Mouse (Mus musculus): ENCODE results near the gene 4930590J08Rik. TPM values are rescaled to one million over a fixed set of nuclear protein-coding genes. Genes with fewer than 3 reads are reported as not detected.

4930590J08Rik gene
- polyA plus RNA-seq, 1 experiment = not detected

DNA sequence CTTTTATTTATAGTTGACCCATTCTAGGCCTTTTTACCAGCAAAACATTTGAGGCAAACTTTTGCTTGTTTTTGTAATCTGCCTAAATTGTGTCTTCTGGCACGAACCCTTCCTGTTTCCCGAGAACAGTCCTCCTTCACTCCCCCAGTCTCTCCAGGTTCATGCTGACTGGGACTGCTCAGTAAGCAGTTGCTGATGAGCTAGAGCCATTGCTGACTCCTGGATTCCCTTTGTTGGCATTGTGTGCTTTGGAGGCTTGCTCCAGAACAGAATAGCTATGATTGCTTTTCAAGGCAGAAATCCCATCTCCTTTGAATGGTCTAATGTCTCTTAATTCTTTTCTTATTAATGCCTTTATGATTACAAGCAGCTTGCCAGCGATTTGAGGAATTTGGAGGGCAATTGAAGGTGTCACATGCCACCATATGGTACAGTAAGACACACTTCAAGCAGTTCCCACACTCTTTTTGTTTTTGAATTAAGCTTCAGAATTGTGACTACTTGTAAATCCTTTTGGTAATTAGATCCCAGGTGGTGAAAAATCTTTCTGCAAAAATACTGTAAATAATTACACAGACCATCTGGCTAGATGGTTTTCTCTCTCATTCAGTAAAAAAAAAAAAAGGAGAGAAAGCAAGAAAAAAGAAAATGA lies 13.2 kb upstream of the 4930590J08Rik start:
- TF ChIP-seq CTCF (IDR thresholded peaks at IDR 0.05; ENCODE audit: insufficient read depth, low read depth, low read length) (no peak), POLR2A (IDR thresholded peaks at IDR 0.05; ENCODE audit: insufficient read depth, low read depth, low read length) (no peak)
- WGBS = 61% methylated on average over 3 of the region's 3 CpGs
- Histone ChIP-seq H3K4me3 (ENCODE audit: insufficient read depth, low read depth, low read length) (no peak overlapping the region), H3K4me1 (ENCODE audit: control insufficient read depth, insufficient read depth, low read length) (peaks cover 3% of the 10 kb centered on the region; the same call in 1 of the 2 replicates), H3K27ac (ENCODE audit: insufficient read depth, low read depth, low read length) (no peak overlapping the region)

DNA sequence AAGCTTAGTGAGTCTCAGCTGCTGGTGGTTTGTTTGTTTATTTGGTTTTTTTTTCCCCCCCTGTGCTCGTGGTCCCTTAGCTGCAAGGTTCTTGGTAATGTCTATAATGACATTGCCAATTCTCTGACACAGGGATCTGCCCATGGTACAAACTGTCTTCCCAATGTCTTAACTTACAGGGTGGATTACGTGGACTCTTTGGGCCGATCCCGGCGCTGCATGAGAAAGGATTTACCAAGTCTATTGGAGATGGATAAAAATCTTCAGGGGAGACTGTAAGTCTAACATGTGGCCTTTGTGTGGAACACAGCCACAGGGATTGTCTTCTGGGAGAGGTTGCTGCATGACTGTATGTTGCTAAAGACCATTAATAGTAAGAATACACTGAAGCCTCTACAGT lies 12.0 kb upstream of the 4930590J08Rik start:
- H3K4me1 ChIP-seq (ENCODE audit: control insufficient read depth, insufficient read depth, low read length) = peaks cover 3% of the 10 kb centered on the region; the same call in 1 of the 2 replicates
- H3K27ac ChIP-seq (ENCODE audit: insufficient read depth, low read depth, low read length) = no peak overlapping the region
- H3K4me3 ChIP-seq (ENCODE audit: insufficient read depth, low read depth, low read length) = no peak overlapping the region
- WGBS = 94% methylated on average over 5 of the region's 5 CpGs
- TF ChIP-seq CTCF (IDR thresholded peaks at IDR 0.05; ENCODE audit: insufficient read depth, low read depth, low read length) = no peak
- no peak for TF ChIP-seq POLR2A (IDR thresholded peaks at IDR 0.05; ENCODE audit: insufficient read depth, low read depth, low read length)

DNA sequence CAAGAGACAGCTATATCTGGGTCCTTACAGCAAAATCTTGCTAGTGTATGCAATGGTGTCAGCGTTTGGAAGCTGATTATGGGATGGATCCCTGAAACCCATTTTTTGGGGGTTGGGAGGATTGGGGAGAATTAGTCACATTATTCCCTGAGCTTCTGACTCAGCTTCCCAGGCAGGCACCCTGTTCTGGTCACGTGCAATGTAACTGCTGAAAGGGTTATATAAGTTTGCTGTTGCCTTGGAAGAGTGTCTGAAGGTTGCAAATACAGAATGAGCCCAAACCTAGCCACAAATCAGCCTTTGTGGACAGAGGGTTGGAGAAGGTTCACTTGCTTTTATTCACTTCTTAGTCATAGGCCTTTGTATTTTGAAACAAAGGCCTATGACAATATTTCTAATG lies 10.8 kb upstream of the 4930590J08Rik start:
- peaks cover 3% of the 10 kb centered on the region; the same call in 1 of the 2 replicates for H3K4me1 ChIP-seq (ENCODE audit: control insufficient read depth, insufficient read depth, low read length)
- 41% methylated on average over 2 of the region's 2 CpGs for WGBS
- peak overlapping the region; percentile 31; the same call in 1 of the 2 replicates for H3K27ac ChIP-seq (ENCODE audit: insufficient read depth, low read depth, low read length)
- TF ChIP-seq POLR2A (IDR thresholded peaks at IDR 0.05; ENCODE audit: insufficient read depth, low read depth, low read length) = no peak
- H3K4me3 ChIP-seq (ENCODE audit: insufficient read depth, low read depth, low read length) = no peak overlapping the region

DNA sequence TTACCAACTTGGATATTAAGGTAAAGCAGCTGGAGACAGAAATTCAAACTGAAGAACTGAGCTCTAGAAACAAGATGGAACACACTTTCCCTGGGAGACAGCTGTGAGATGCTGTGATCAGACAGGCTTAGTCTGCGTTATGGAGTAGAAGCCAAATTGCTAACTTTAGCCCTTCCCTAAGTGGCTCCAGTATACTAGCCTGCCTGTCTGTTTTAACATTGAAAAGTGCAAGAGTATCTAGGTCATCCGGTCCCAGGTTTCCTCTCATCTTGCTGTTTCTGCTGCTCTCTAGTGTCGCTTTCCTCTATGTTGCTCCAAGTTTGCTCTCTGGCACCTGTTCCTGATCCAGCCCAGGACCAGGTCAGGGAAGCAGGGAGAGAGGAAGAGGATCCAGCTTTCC lies 5.8 kb upstream of the 4930590J08Rik start:
- Histone ChIP-seq H3K4me1 (ENCODE audit: control insufficient read depth, insufficient read depth, low read length) (peaks cover 3% of the 10 kb centered on the region; the same call in 1 of the 2 replicates), H3K27ac (ENCODE audit: insufficient read depth, low read depth, low read length) (no peak overlapping the region), H3K4me3 (ENCODE audit: insufficient read depth, low read depth, low read length) (no peak overlapping the region)
- WGBS = 80% methylated on average over 3 of the region's 3 CpGs
- TF ChIP-seq CTCF (IDR thresholded peaks at IDR 0.05; ENCODE audit: insufficient read depth, low read depth, low read length) (no peak), POLR2A (IDR thresholded peaks at IDR 0.05; ENCODE audit: insufficient read depth, low read depth, low read length) (no peak)

DNA sequence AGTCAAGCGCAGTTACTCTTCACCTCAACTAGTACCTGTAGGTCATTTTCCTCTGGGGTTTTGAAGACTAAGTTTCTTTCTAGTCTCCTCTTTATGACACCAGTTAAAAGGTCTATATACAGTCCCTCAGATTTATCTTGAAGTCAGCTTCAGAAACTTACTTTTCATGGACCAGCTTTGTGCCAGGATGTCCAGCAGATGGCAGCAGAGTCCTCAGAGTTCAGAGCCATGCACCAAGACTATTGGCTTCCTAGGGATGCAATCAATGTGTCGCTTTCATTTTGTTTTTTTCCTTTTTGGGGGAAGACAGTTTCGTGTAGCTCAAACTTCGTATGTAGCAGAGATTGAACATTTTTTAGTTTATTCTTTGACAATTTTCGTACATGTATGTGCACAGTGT lies 1.1 kb upstream of the 4930590J08Rik start:
- TF ChIP-seq POLR2A (IDR thresholded peaks at IDR 0.05; ENCODE audit: insufficient read depth, low read depth, low read length) (no peak), CTCF (IDR thresholded peaks at IDR 0.05; ENCODE audit: insufficient read depth, low read depth, low read length) (no peak)
- 25% methylated on average over 5 of the region's 5 CpGs for WGBS
- Histone ChIP-seq H3K4me3 (ENCODE audit: insufficient read depth, low read depth, low read length) (no peak overlapping the region), H3K27ac (ENCODE audit: insufficient read depth, low read depth, low read length) (no peak overlapping the region), H3K4me1 (ENCODE audit: control insufficient read depth, insufficient read depth, low read length) (no peaks in the 10 kb centered on the region)

DNA sequence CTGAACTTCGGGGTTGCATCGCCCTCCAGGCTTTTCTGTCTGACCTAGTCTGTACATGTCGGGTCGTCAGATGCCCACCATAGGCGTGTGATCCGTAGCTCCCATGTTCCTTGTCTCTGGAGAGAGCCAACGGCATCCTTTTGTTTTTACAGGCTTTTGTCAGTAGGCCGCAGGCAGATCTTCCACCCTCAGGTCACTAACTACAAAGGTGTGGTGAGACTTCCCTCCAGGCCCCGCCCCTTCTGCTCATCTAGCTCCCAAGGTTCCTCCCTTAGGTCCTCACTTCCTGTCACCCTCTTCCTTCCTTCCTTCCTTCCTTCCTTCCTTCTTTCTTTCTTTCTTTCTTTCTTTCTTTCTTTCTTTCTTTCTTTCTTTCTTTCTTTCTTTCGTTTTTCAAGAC lies 11.4 kb downstream of the 4930590J08Rik start:
- 94% methylated on average over 10 of the region's 10 CpGs for WGBS
- Histone ChIP-seq H3K4me3 (ENCODE audit: insufficient read depth, low read depth, low read length) (no peak overlapping the region), H3K27ac (ENCODE audit: insufficient read depth, low read depth, low read length) (no peak overlapping the region), H3K4me1 (ENCODE audit: control insufficient read depth, insufficient read depth, low read length) (0 out of 2 replicates have a peak, but pooled peaks cover 2% of the 10 kb centered on the region)
- TF ChIP-seq POLR2A (IDR thresholded peaks at IDR 0.05; ENCODE audit: insufficient read depth, low read depth, low read length) (no peak), CTCF (IDR thresholded peaks at IDR 0.05; ENCODE audit: insufficient read depth, low read depth, low read length) (no peak)

DNA sequence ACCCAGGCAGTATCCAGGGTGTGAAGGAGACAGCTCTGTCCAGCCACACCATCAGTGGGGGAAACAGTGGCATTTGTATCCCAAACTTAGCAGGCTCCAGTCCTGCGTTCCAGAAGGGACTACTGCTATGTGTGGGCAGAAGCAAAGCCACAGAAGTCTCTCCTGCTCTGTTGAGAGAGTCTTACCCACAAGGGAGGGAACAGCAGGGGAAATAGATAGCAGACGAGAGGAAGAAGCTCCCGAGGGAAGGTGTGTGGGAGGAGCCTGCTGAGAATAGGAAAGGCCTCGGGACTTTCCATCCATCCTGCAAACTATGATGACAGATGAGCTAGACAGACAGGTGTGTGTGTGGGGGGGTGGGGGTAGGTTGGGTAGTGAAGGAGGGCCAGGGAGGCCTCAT lies 14.7 kb downstream of the 4930590J08Rik start:
- WGBS = 32% methylated on average over 4 of the region's 4 CpGs
- H3K4me3 ChIP-seq (ENCODE audit: insufficient read depth, low read depth, low read length) = no peak overlapping the region

DNA sequence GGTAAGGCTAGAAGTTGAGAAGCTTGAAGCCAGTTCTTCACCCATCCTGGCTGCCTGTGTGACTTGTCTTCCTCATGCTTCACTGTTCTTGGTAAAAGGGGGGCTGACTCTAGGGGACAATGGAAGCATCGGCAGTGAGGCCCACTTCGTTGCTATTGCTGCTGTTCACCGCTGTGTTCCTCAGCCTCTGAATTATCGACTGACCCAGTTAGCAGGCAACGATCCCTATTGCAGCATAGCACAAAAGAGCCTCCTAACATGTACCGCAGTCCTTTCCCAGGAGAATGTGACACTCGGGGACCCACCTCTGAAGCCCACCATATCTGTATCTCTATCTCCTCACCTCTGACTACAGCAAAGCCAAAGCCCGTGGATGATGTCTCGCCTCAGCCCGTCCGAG lies 15.1 kb downstream of the 4930590J08Rik start:
- Histone ChIP-seq H3K4me1 (ENCODE audit: control insufficient read depth, insufficient read depth, low read length) (0 out of 2 replicates have a peak, but pooled peaks cover 2% of the 10 kb centered on the region), H3K4me3 (ENCODE audit: insufficient read depth, low read depth, low read length) (no peak overlapping the region), H3K27ac (ENCODE audit: insufficient read depth, low read depth, low read length) (no peak overlapping the region)
- TF ChIP-seq CTCF (IDR thresholded peaks at IDR 0.05; ENCODE audit: insufficient read depth, low read depth, low read length) (no peak), POLR2A (IDR thresholded peaks at IDR 0.05; ENCODE audit: insufficient read depth, low read depth, low read length) (no peak)
- WGBS = 86% methylated on average over 11 of the region's 11 CpGs

More for the DNA sequence above, 14.7 kb downstream of the 4930590J08Rik start:
- H3K27ac ChIP-seq (ENCODE audit: insufficient read depth, low read depth, low read length) = no peak overlapping the region
- H3K4me1 ChIP-seq (ENCODE audit: control insufficient read depth, insufficient read depth, low read length) = 0 out of 2 replicates have a peak, but pooled peaks cover 2% of the 10 kb centered on the region
- TF ChIP-seq CTCF (IDR thresholded peaks at IDR 0.05; ENCODE audit: insufficient read depth, low read depth, low read length) (no peak), POLR2A (IDR thresholded peaks at IDR 0.05; ENCODE audit: insufficient read depth, low read depth, low read length) (no peak)

DNA sequence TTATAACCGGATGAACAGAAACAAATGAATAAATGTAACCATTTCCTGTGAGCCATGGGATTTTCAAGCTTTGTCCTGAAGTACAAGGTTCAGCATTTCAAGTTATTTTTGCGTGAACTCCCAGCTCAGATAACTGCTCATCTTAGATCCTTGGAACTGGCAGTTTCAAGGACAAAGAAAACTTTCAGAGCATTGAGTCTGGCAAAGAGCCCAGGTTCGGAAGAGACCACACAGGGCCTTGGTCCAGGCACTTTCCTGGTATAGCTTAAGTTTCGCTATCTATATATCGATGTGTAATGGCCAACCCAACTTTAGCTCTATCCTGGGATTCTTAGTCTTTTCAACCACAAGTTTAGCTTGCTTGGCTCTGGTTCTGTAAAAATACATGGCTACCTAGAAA lies 28.6 kb downstream of the 4930590J08Rik start:
- Histone ChIP-seq H3K4me1 (ENCODE audit: control insufficient read depth, insufficient read depth, low read length) (no peaks in the 10 kb centered on the region), H3K4me3 (ENCODE audit: insufficient read depth, low read depth, low read length) (no peak overlapping the region), H3K27ac (ENCODE audit: insufficient read depth, low read depth, low read length) (no peak overlapping the region)
- WGBS = 71% methylated on average over 5 of the region's 5 CpGs
- no peak for TF ChIP-seq POLR2A (IDR thresholded peaks at IDR 0.05; ENCODE audit: insufficient read depth, low read depth, low read length)
- no peak for TF ChIP-seq CTCF (IDR thresholded peaks at IDR 0.05; ENCODE audit: insufficient read depth, low read depth, low read length)

Measured in olfactory bulb, adult 2 months (tissue).